Mouse (Mus musculus): ENCODE measurements around the gene Nudt19. TPM values are rescaled to one million over a fixed set of nuclear protein-coding genes. Genes with fewer than 3 reads are reported as not detected.
"Not testable (repeated sequence)": the region's sequence is repeated elsewhere in the genome, so short reads cannot be mapped to it uniquely, and the experiment has no call there.

The Nudt19 gene
- polyA plus RNA-seq (2017; shearing (Covaris generic)) = 10 to 100 TPM; 49.0 to 58.6 TPM

GRCm38 (mm10) chr7:35556205-35556603 is at the start of gene Nudt19:
TSS of gene Nudt19 (minus strand) at chr7:35556304.
- no peak for ATAC-seq

- ATAC-seq = no peak
Measured at GRCm38 (mm10) chr7:35602766-35603165, 46.7 kb upstream of the Nudt19 start.

- no peak for ATAC-seq
Measured at GRCm38 (mm10) chr7:35601106-35601505, 45.0 kb upstream of the Nudt19 start.

GRCm38 (mm10) chr7:35600031-35600430 is 43.9 kb upstream of the Nudt19 start:
- ATAC-seq = no peak

GRCm38 (mm10) chr7:35599492-35599891 is 43.4 kb upstream of the Nudt19 start:
- no peak for ATAC-seq

GRCm38 (mm10) chr7:35594311-35594710 is 38.2 kb upstream of the Nudt19 start:
- ATAC-seq = no peak

GRCm38 (mm10) chr7:35590731-35591191 is 34.7 kb upstream of the Nudt19 start:
- no peak for ATAC-seq

GRCm38 (mm10) chr7:35589485-35589884 is 33.4 kb upstream of the Nudt19 start:
- no peak for ATAC-seq

- ATAC-seq = no peak
Measured at GRCm38 (mm10) chr7:35588680-35589428, 32.8 kb upstream of the Nudt19 start.

- ATAC-seq = no peak
Measured at GRCm38 (mm10) chr7:35587728-35588127, 31.6 kb upstream of the Nudt19 start.

GRCm38 (mm10) chr7:35586906-35587445 is 30.9 kb upstream of the Nudt19 start:
- no peak for ATAC-seq

GRCm38 (mm10) chr7:35586055-35586905 is 30.2 kb upstream of the Nudt19 start, which contains the start of gene Ankrd27:
TSS of gene Ankrd27 (plus strand) at chr7:35586244.
- ATAC-seq = peak; percentile 98

- ATAC-seq = peak; percentile 29
Measured at GRCm38 (mm10) chr7:35585191-35586054, 29.3 kb upstream of the Nudt19 start, which contains the start of gene Rgs9bp. TSS of gene Rgs9bp (minus strand) at chr7:35585582.

- no peak for ATAC-seq
Measured at GRCm38 (mm10) chr7:35584786-35585190, 28.7 kb upstream of the Nudt19 start.

GRCm38 (mm10) chr7:35584068-35584785 is 28.1 kb upstream of the Nudt19 start:
- ATAC-seq = no peak

- ATAC-seq = no peak
Measured at GRCm38 (mm10) chr7:35583476-35584025, 27.4 kb upstream of the Nudt19 start.

GRCm38 (mm10) chr7:35582719-35583118 is 26.6 kb upstream of the Nudt19 start:
- ATAC-seq = no peak

GRCm38 (mm10) chr7:35579849-35580248 is 23.7 kb upstream of the Nudt19 start:
- peak; percentile 60 for ATAC-seq

- not testable (repeated sequence) for ATAC-seq
Measured at GRCm38 (mm10) chr7:35570883-35571282, 14.8 kb upstream of the Nudt19 start.

GRCm38 (mm10) chr7:35569724-35570123 is 13.6 kb upstream of the Nudt19 start:
- ATAC-seq = not testable (repeated sequence)

- ATAC-seq = not testable (repeated sequence)
Measured at GRCm38 (mm10) chr7:35565965-35566364, 9.9 kb upstream of the Nudt19 start.

Measured in activated CD4-positive, CD25-positive, alpha-beta regulatory T cell, adult 4 months (primary cell).